8 mouse cellular contexts compared by ENCODE assay signal in genomic region chr10:128498590-128498989, GRCm38 (mm10). TPM values are rescaled to one million over a fixed set of nuclear protein-coding genes. Genes with fewer than 3 reads are reported as not detected.
DNase-seq lines count a peak whose midpoint lies in the region; ATAC-seq and TF ChIP-seq lines count a peak whose summit lies in the region.

TSS of gene Myl6b (minus strand) at chr10:128498685.

- ATAC-seq in activated CD4-positive, CD25-positive, alpha-beta regulatory T cell, adult 4 months = peak; percentile 82
- ATAC-seq in megakaryocyte progenitor cell, adult 5-6 weeks (replicated peaks; ENCODE audit: poor library complexity) = peak; percentile 73

- TF ChIP-seq POLR2A in cortical plate, adult 2 months (IDR thresholded peaks at IDR 0.05; ENCODE audit: extremely low read depth, insufficient read depth, low read length) = peak; percentile 55; the same call in 1 of the 2 replicates

- H3K27ac ChIP-seq in cortical plate, adult 2 months (ENCODE audit: insufficient read depth, low read length) = peak within 1 kb of the TSS; percentile 58

- H3K4me1 ChIP-seq in cortical plate, adult 2 months (ENCODE audit: control insufficient read depth, insufficient read depth, low read length) = no peaks in the 10 kb centered on the region; the same call in 1 of the 2 replicates

- no peak for TF ChIP-seq CTCF in cortical plate, adult 2 months (IDR thresholded peaks at IDR 0.05; ENCODE audit: extremely low read depth, insufficient read depth, low read length)

- H3K4me3 ChIP-seq in cortical plate, adult 2 months (ENCODE audit: insufficient read depth, low read length) = peak within 1 kb of the TSS; percentile 75

- peak; percentile 94 to 97 for DNase-seq in gastrocnemius, adult 8-10 months (ENCODE audit: low spot score in 2 of 2)
- DNase-seq in induced T-regulatory cell, adult 2 months (ENCODE audit: low read depth) = peak; percentile 98
- DNase-seq in left cerebral cortex, adult 9 months (ENCODE audit: low spot score in 2 of 2) = peak; percentile 93 to 96
- peak; percentile 95 for DNase-seq in right cerebral cortex, postnatal 14 days
- peak; percentile 89 to 96 for DNase-seq in urinary bladder, postnatal 36 days (ENCODE audit: low spot score in 2 of 2)

RNA-seq across cellular contexts. Expression of gene Myl6b, which starts in this region (rescaled TPM):
- polyA plus RNA-seq in activated CD4-positive, CD25-positive, alpha-beta regulatory T cell, adult 4 months (2017; shearing (Covaris generic)) = 1 to 10 TPM; 2.0 to 6.9 TPM
- polyA plus RNA-seq in cortical plate, adult 2 months (2012; rRNA removed) = 33.7 and 36.7 TPM in 2 replicates
- total RNA-seq in gastrocnemius, adult 8-10 months (2022) = 10 to 100 TPM in 2 of 4 experiments, 1 to 10 TPM in 2; 8.7 to 11.7 (median 10.0) TPM
- 7.6 and 7.8 TPM in 2 replicates for total RNA-seq in megakaryocyte progenitor cell, adult 5-6 weeks (2015)
- total RNA-seq in megakaryocyte progenitor cell, adult 5-6 weeks (2017) = 0.64 and 1.7 TPM in 2 replicates

Comparison
In these comparisons a context has a peak if more than half of its experiments do, and no peak if none do; other contexts are left out.
1. Peak in every context shown above with its lines: DNase-seq, ATAC-seq, H3K4me3 ChIP-seq and H3K27ac ChIP-seq.